Mouse (Mus musculus): ENCODE measurements around the gene Tmem206.

- no peak for TF ChIP-seq CTCF (IDR thresholded peaks at IDR 0.05; ENCODE audit: low read depth, low read length)
- TF ChIP-seq POLR2A (IDR thresholded peaks at IDR 0.05; ENCODE audit: insufficient read depth, low read length): no peak
Measured at GRCm38 (mm10) chr1:191323381-191323780, 2.3 kb upstream of the Tmem206 start.

All from ES-Bruce4 (cell line).